Mouse (Mus musculus): ENCODE results near the gene Ctbp2. TPM values are rescaled to one million over a fixed set of nuclear protein-coding genes. Genes with fewer than 3 reads are reported as not detected.
"Not testable (repeated sequence)": the region's sequence is repeated elsewhere in the genome, so short reads cannot be mapped to it uniquely, and the experiment has no call there.

The Ctbp2 gene
- polyA plus RNA-seq, 1 experiment = 11.8 TPM

DNA sequence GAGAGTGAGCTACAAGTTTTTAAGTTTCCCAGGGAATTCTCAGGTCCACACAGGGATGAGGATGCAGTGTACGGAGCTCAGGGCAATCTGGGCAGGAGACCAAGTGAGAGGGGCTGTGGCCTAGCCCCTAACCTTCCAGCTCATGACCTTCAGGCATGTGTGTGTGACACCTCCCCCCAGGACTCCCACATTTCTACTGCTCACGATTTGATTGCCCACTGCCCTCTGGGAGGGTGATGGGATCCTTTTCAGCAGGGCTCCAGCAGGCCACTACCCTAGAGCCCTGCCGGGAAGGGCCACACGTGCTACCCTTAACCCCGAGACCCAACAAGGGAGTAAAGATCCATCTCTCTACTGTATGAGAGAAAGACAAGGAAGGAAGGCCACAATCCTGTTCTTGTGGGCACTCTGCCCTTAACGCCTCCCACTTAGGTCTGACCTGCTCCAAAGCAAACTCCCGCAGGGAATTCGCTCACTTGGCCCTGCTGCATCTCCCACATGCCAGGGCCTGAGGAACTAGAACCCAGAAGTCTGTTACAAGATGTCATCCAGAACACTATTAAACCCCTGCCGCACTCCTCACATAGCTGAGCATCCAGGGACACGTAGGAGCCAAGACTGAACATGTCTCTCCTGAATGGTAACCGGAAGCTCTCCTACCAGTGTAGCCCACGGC lies 25.9 kb downstream of the Ctbp2 start:
- no peak for DNase-seq (ENCODE audit: low read depth in 1 of 2, low spot score in 2 of 2)

DNA sequence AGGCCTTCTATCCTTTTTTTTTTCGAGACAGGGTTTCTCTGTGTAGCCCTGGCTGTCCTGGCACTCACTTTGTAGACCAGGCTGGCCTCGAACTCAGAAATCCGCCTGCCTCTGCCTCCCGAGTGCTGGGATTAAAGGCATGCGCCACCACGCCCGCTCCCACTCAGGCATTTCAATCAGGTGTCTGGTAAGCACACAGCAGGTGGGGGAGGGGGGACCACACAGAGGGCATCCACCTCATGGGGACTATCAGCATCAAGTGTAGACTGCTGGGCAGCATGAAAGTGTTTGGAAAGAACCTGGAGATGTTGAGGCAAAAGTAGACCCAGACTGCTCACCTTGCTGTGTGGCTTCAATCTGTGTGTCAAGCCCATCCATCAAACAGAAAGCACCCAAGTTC lies 28.5 kb downstream of the Ctbp2 start:
- not testable (repeated sequence) for H3K4me1 ChIP-seq (ENCODE audit: control insufficient read depth, insufficient read depth, insufficient read length); H3K4me3 ChIP-seq (ENCODE audit: extremely low read depth, insufficient read depth, insufficient read length); H3K27me3 ChIP-seq (ENCODE audit: control insufficient read depth, insufficient read depth, low read length); H3K36me3 ChIP-seq (ENCODE audit: control insufficient read depth, insufficient read depth, low read length); H3K27ac ChIP-seq (ENCODE audit: insufficient read depth, low read length); DNase-seq (ENCODE audit: low read depth in 1 of 2, low spot score in 2 of 2)
- 87% methylated on average over 7 of the region's 7 CpGs for WGBS

More for the DNA sequence above, 25.9 kb downstream of the Ctbp2 start:
- Histone ChIP-seq H3K4me3 (ENCODE audit: extremely low read depth, insufficient read depth, insufficient read length) (no peak overlapping the region), H3K4me1 (ENCODE audit: control insufficient read depth, insufficient read depth, insufficient read length) (no peaks in the 10 kb centered on the region), H3K36me3 (ENCODE audit: control insufficient read depth, insufficient read depth, low read length) (no peaks in the 10 kb centered on the region), H3K27ac (ENCODE audit: insufficient read depth, low read length) (no peak overlapping the region; the same call in 1 of the 2 replicates), H3K27me3 (ENCODE audit: control insufficient read depth, insufficient read depth, low read length) (no peaks in the 10 kb centered on the region)
- 87% methylated on average over 12 of the region's 12 CpGs for WGBS
- no peak for TF ChIP-seq CTCF (IDR thresholded peaks at IDR 0.05; ENCODE audit: extremely low read depth, insufficient read depth, insufficient read length, insufficient replicate concordance)

DNA sequence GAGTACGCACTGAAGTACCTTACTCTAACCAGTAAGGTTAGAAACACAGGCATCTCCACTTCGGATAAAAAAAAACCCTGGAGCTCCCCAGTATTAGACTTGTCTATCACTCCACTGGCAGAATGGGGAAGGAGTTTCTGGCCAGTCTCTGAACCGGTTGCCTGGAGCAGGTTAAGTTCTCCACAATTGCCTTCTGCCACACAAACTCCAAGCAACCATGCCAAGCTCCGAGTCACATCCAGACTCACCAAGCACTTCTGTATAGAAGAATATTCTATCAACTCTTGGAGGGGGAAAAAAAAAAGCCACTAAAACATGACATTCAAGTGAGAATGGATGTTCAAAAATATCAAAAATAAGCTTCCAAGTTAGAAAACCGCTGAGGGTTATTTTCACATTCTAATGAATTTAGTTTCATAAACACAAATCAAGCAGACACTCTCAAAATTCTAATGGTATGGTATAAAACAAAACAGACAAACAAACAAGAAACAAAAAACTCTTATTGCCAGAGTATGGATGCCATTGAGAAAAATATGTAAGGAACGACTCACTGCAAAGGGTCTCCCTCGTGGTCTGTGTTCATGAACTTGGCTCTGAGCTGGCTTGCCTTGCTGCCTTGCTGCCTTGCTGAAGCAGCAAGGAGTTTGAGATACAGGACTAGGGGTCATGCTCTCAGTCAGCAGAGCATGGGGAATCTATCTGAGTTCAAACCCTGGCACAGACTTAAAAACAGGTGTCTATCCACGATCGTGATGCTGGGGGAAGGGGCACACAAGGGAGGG lies 29.3 kb downstream of the Ctbp2 start:
- no peak overlapping the region for H3K27ac ChIP-seq (ENCODE audit: insufficient read depth, low read length)
- WGBS = 83% methylated on average over 9 of the region's 9 CpGs
- no peaks in the 10 kb centered on the region for H3K36me3 ChIP-seq (ENCODE audit: control insufficient read depth, insufficient read depth, low read length)
- no peaks in the 10 kb centered on the region for H3K4me1 ChIP-seq (ENCODE audit: control insufficient read depth, insufficient read depth, insufficient read length)
- no peak for DNase-seq (ENCODE audit: low read depth in 1 of 2, low spot score in 2 of 2)
- TF ChIP-seq POLR2A (IDR thresholded peaks at IDR 0.05; ENCODE audit: low read depth, low read length) (no peak), CTCF (IDR thresholded peaks at IDR 0.05; ENCODE audit: extremely low read depth, insufficient read depth, insufficient read length, insufficient replicate concordance) (no peak)
- H3K4me3 ChIP-seq (ENCODE audit: extremely low read depth, insufficient read depth, insufficient read length) = no peak overlapping the region
- no peaks in the 10 kb centered on the region for H3K27me3 ChIP-seq (ENCODE audit: control insufficient read depth, insufficient read depth, low read length)

- no peak overlapping the region for H3K4me3 ChIP-seq (ENCODE audit: extremely low read depth, insufficient read depth, insufficient read length)
- no peaks in the 10 kb centered on the region for H3K4me1 ChIP-seq (ENCODE audit: control insufficient read depth, insufficient read depth, insufficient read length)
- no peaks in the 10 kb centered on the region for H3K27me3 ChIP-seq (ENCODE audit: control insufficient read depth, insufficient read depth, low read length)
- no peak for DNase-seq (ENCODE audit: low read depth in 1 of 2, low spot score in 2 of 2)
- 86% methylated on average over 3 of the region's 3 CpGs for WGBS
- TF ChIP-seq POLR2A (IDR thresholded peaks at IDR 0.05; ENCODE audit: low read depth, low read length) (no peak), CTCF (IDR thresholded peaks at IDR 0.05; ENCODE audit: extremely low read depth, insufficient read depth, insufficient read length, insufficient replicate concordance) (no peak)
- H3K27ac ChIP-seq (ENCODE audit: insufficient read depth, low read length) = no peak overlapping the region
- H3K36me3 ChIP-seq (ENCODE audit: control insufficient read depth, insufficient read depth, low read length) = no peaks in the 10 kb centered on the region
These were observed 30.0 kb downstream of the Ctbp2 start for GRCm38 (mm10) chr7:133094161-133094560.

GRCm38 (mm10) chr7:133093731-133094130 lies 30.4 kb downstream of the Ctbp2 start:
- no peaks in the 10 kb centered on the region for H3K4me1 ChIP-seq (ENCODE audit: control insufficient read depth, insufficient read depth, insufficient read length)
- DNase-seq (ENCODE audit: low read depth in 1 of 2, low spot score in 2 of 2) = no peak

GRCm38 (mm10) chr7:133090641-133091040 lies 33.5 kb downstream of the Ctbp2 start:
- WGBS = 91% methylated on average over 4 of the region's 4 CpGs
- no peaks in the 10 kb centered on the region for H3K4me1 ChIP-seq (ENCODE audit: control insufficient read depth, insufficient read depth, insufficient read length)
- H3K27me3 ChIP-seq (ENCODE audit: control insufficient read depth, insufficient read depth, low read length) = no peaks in the 10 kb centered on the region
- no peak for TF ChIP-seq CTCF (IDR thresholded peaks at IDR 0.05; ENCODE audit: extremely low read depth, insufficient read depth, insufficient read length, insufficient replicate concordance)
- TF ChIP-seq POLR2A (IDR thresholded peaks at IDR 0.05; ENCODE audit: low read depth, low read length) = no peak
- H3K4me3 ChIP-seq (ENCODE audit: extremely low read depth, insufficient read depth, insufficient read length) = no peak overlapping the region
- no peaks in the 10 kb centered on the region for H3K36me3 ChIP-seq (ENCODE audit: control insufficient read depth, insufficient read depth, low read length)
- no peak for DNase-seq (ENCODE audit: low read depth in 1 of 2, low spot score in 2 of 2)
- H3K27ac ChIP-seq (ENCODE audit: insufficient read depth, low read length) = no peak overlapping the region

More at GRCm38 (mm10) chr7:133093731-133094130, 30.4 kb downstream of the Ctbp2 start:
- no peak overlapping the region for H3K4me3 ChIP-seq (ENCODE audit: extremely low read depth, insufficient read depth, insufficient read length)
- WGBS = 91% methylated on average over 5 of the region's 5 CpGs
- TF ChIP-seq CTCF (IDR thresholded peaks at IDR 0.05; ENCODE audit: extremely low read depth, insufficient read depth, insufficient read length, insufficient replicate concordance) = no peak
- no peak for TF ChIP-seq POLR2A (IDR thresholded peaks at IDR 0.05; ENCODE audit: low read depth, low read length)
- no peaks in the 10 kb centered on the region for H3K36me3 ChIP-seq (ENCODE audit: control insufficient read depth, insufficient read depth, low read length)
- H3K27me3 ChIP-seq (ENCODE audit: control insufficient read depth, insufficient read depth, low read length) = no peaks in the 10 kb centered on the region
- no peak overlapping the region for H3K27ac ChIP-seq (ENCODE audit: insufficient read depth, low read length)
